Mouse (Mus musculus) embryonic facial prominence, embryonic 13.5 days (tissue): Measurements from ENCODE around the gene Pnkp. TPM values are rescaled to one million over a fixed set of nuclear protein-coding genes. Genes with fewer than 3 reads are reported as not detected.
A peak's percentile ranks its signal among the peaks of the same experiment; 100 is the strongest.

Experiments used
- microRNA counts: library from miRNA; unstranded; fragments of <30 nt; microRNA quantifications from one replicate; lab custom pipeline; 2016
- microRNA-seq: library from miRNA; unstranded; fragments of <30 nt; microRNA quantifications from one replicate; pipeline ENCODE4, GENCODE M21; 2016
- polyA plus RNA-seq: library from polyadenylated mRNA; unstranded; fragments of >200 nt; fragmentation: Nextera tagmentation; extraction: Ambion mirVana; gene quantifications from 2 replicates; pipeline ENCODE4 v1.2.1, GENCODE M21; 2015

The Pnkp gene
- polyA plus RNA-seq, 1 experiment from 2014 or later: 30.0 TPM

MicroRNA genes within 50 kb of the gene (microRNA counts, 519-probe panel; counts per million panel counts)
- microRNA mmu-miR-707 (lab: Ali Mortazavi, UCI): 236 counts per million, percentile 44 among the panel's probes with 10 or more counts

Small RNA genes lying within 50 kb of the gene (microRNA-seq; reads per million reads assigned to microRNA genes)
- gene Mir707: not detected

Other genes starting within 250 kb of the Pnkp start
- gene Myh14, start 186.3 kb upstream of the Pnkp start, polyA plus RNA-seq: 11.8 and 12.2 TPM in 2 replicates
- gene Izumo2, start 148.4 kb upstream of the Pnkp start, polyA plus RNA-seq: not detected in 2 replicates
- gene Vrk3, start 108.7 kb upstream of the Pnkp start, polyA plus RNA-seq: 32.2 and 35.9 TPM in 2 replicates
- 2.0 and 2.3 TPM in 2 replicates for gene Zfp473, start 106.1 kb upstream of the Pnkp start, polyA plus RNA-seq
- 93.5 and 100 TPM in 2 replicates for gene Nup62, start 41.1 kb upstream of the Pnkp start, polyA plus RNA-seq
- gene Il4i1, start 40.8 kb upstream of the Pnkp start, polyA plus RNA-seq: 1.7 and 2.2 TPM in 2 replicates
- gene Atf5, start 40.5 kb upstream of the Pnkp start, polyA plus RNA-seq: 6.4 and 6.5 TPM in 2 replicates
- gene Akt1s1, start 8.1 kb upstream of the Pnkp start, polyA plus RNA-seq: 104 and 110 TPM in 2 replicates
- gene Tbc1d17, start 8.1 kb upstream of the Pnkp start, polyA plus RNA-seq: 83.1 and 91.0 TPM in 2 replicates
- 469 and 526 TPM in 2 replicates for gene Ptov1, start 12.6 kb downstream of the Pnkp start, polyA plus RNA-seq
- 107 and 111 TPM in 2 replicates for gene Med25, start 35.6 kb downstream of the Pnkp start, polyA plus RNA-seq
- 26.1 and 29.7 TPM in 2 replicates for gene Fuz, start 38.9 kb downstream of the Pnkp start, polyA plus RNA-seq
- gene Ap2a1, start 72.4 kb downstream of the Pnkp start, polyA plus RNA-seq: 72.3 and 77.5 TPM in 2 replicates
- 0.25 and 0.26 TPM in 2 replicates for gene Tsks, start 86.1 kb downstream of the Pnkp start, polyA plus RNA-seq
- 32.0 and 39.1 TPM in 2 replicates for gene Cpt1c, start 117.7 kb downstream of the Pnkp start, polyA plus RNA-seq
- 534 and 684 TPM in 2 replicates for gene Prmt1, start 129.4 kb downstream of the Pnkp start, polyA plus RNA-seq
- gene Irf3, start 140.5 kb downstream of the Pnkp start, polyA plus RNA-seq: 92.0 and 99.7 TPM in 2 replicates
- 73.6 and 83.2 TPM in 2 replicates for gene Bcl2l12, start 141.6 kb downstream of the Pnkp start, polyA plus RNA-seq
- 38.6 and 40.2 TPM in 2 replicates for gene Scaf1, start 159.2 kb downstream of the Pnkp start, polyA plus RNA-seq
- gene Rras, start 160.8 kb downstream of the Pnkp start, polyA plus RNA-seq: 19.7 and 23.3 TPM in 2 replicates
- gene Prr12, start 195.7 kb downstream of the Pnkp start, polyA plus RNA-seq: 15.2 and 15.7 TPM in 2 replicates
- gene Nosip, start 205.3 kb downstream of the Pnkp start, polyA plus RNA-seq: 64.7 and 66.6 TPM in 2 replicates
- 23.0 and 26.0 TPM in 2 replicates for gene Prrg2, start 205.5 kb downstream of the Pnkp start, polyA plus RNA-seq
- 375 and 376 TPM in 2 replicates for gene Rcn3, start 235.1 kb downstream of the Pnkp start, polyA plus RNA-seq
- 61.6 and 65.1 TPM in 2 replicates for gene Fcgrt, start 246.7 kb downstream of the Pnkp start, polyA plus RNA-seq